Mouse (Mus musculus) cerebellum, adult 2 months (tissue): ENCODE measurements at regions not wholly inside any gene's neighbourhood (a gene's known extent, or its start where the extent isn't known, plus 50 kb on each side); places are given as distances from the start of the nearest gene placed in this dataset.

Experiments
- CTCF ChIP-seq: fragments of 200-500 bp; IDR thresholded peaks from 2 replicates; pipeline ENCODE4 v1.5.1; 2011; ENCODE audit warnings: low read depth, mild to moderate bottlenecking, control low read depth, low read length, moderate library complexity, borderline replicate concordance; ENCODE audit not compliant: insufficient read depth
- POLR2A ChIP-seq: fragments of 200-500 bp; IDR thresholded peaks from 2 replicates; pipeline ENCODE4 v1.6.1; 2011; ENCODE audit warnings: low read length, control low read depth, borderline replicate concordance; ENCODE audit not compliant: insufficient read depth

GRCm38 (mm10) chr13:99672714-99673113, 156.4 kb upstream of the Map1b start:
- no peak for TF ChIP-seq CTCF
- no peak for TF ChIP-seq POLR2A
